Mouse (Mus musculus): Measurements from ENCODE around the gene Rpl10. TPM values are rescaled to one million over a fixed set of nuclear protein-coding genes. Genes with fewer than 3 reads are reported as not detected.

The Rpl10 gene
- polyA plus RNA-seq, 1 experiment from 2014 or later, result 438 TPM

DNA sequence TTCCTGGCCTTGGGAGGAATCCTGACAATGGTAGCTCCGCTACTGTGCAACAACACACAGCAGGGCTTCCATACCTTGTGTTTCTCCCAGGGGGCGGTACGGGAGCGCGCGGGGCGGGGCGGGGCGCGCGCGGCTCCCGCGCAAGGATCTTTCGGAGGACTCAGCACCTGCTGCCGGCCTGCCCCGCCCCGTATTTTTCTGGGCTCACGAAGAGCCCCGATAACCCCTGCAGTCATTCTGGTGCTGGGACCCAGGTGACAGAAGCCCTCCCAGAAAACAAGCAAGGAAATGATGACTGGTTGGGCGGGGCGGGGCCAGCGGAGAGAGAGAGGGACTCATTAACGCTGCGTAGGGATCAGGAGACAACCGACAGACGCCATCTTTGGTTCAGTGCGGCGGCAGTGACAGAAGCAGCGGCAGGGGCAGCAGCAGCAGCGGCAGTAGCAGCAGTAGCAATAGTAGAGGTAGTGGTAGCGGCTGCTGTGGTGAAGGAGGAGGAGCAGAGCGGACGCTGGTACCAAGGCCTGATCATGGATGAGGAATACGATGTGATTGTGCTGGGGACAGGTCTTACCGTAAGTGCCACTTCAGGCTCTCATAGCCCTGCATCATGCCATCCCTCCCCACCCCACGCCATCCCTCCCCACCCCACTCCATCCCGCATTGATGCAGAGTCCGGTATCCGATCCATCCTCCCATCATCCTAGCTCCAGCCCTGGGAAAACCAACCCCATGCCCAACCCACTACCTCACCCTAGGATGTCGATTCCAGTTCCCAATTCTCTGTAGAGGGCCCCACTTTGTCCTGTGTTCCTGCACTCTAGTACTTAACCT, 34.5 kb downstream of the Rpl10 start, which contains the start of gene Gdi1:
Gdi1 (plus strand) TSS at position 132 of the 834 bp plus-strand sequence.
- H3K36me3 ChIP-seq (replicated peaks; ENCODE audit: insufficient read depth, low read length), result peaks cover 38% of the 10 kb centered on the region
- WGBS (ENCODE audit: insufficient replicate concordance), result 10% methylated on average over 38 of the region's 41 CpGs
- TF ChIP-seq CTCF (IDR thresholded peaks at IDR 0.05; ENCODE audit: low read depth) (peak; percentile 51), EP300 (IDR thresholded peaks at IDR 0.05; ENCODE audit: low read depth) (no peak; the same call in 1 of the 2 replicates)
- H3K27ac ChIP-seq (ENCODE audit: low read depth), result peak within 1 kb of the TSS; percentile 93
- H3K27me3 ChIP-seq (ENCODE audit: insufficient read depth, low read length), result no peaks in the 10 kb centered on the region
- peak within 1 kb of the TSS; percentile 73 for H3K4me2 ChIP-seq (ENCODE audit: low read depth, low read length)
- DNase-seq (peak; percentile 84), ATAC-seq (peak; percentile 94)
- no peaks in the 10 kb centered on the region for H3K9me3 ChIP-seq (ENCODE audit: low read length)
- peaks cover 3% of the 10 kb centered on the region; the same call in 1 of the 2 replicates for H3K4me1 ChIP-seq (ENCODE audit: insufficient read depth)
- H3K4me3 ChIP-seq (ENCODE audit: low read depth, low read length), result peak within 1 kb of the TSS; percentile 70
- H3K9ac ChIP-seq (replicated peaks), result peak within 1 kb of the TSS; percentile 71

GRCm38 (mm10) chrX:74312540-74313464, 42.2 kb downstream of the Rpl10 start, which contains the start of gene Fam50a:
TSS of gene Fam50a (plus strand) at chrX:74313033.
- peak; percentile 98 for ATAC-seq
- Histone ChIP-seq H3K36me3 (replicated peaks; ENCODE audit: insufficient read depth, low read length) (peaks cover 17% of the 10 kb centered on the region), H3K27me3 (ENCODE audit: insufficient read depth, low read length) (no peaks in the 10 kb centered on the region), H3K4me2 (ENCODE audit: low read depth, low read length) (peak within 1 kb of the TSS; percentile 74), H3K4me1 (ENCODE audit: insufficient read depth) (no peaks in the 10 kb centered on the region), H3K9me3 (ENCODE audit: low read length) (no peaks in the 10 kb centered on the region), H3K4me3 (ENCODE audit: low read depth, low read length) (peak within 1 kb of the TSS; percentile 58), H3K27ac (ENCODE audit: low read depth) (peak within 1 kb of the TSS; percentile 79), H3K9ac (replicated peaks) (peak within 1 kb of the TSS; percentile 67)
- WGBS (ENCODE audit: insufficient replicate concordance), result 13% methylated on average over 59 of the region's 59 CpGs
- peak; percentile 90 for DNase-seq
- TF ChIP-seq CTCF (IDR thresholded peaks at IDR 0.05; ENCODE audit: low read depth), result 0 out of 2 replicates have a peak, but pooled peaks have one; percentile 9
- no peak for TF ChIP-seq EP300 (IDR thresholded peaks at IDR 0.05; ENCODE audit: low read depth)

Small RNA genes within 50 kb of the gene (microRNA-seq; reads per million reads assigned to microRNA genes)
- gene Mir7091 (not detected), gene Mir7092 (3.2 reads per million)

Other genes with a start within 250 kb of the Rpl10 start
- gene Irak1, start 246.9 kb upstream of the Rpl10 start, polyA plus RNA-seq (2015; fragmentation: Nextera tagmentation; extraction: Ambion mirVana), result 17.9 and 18.7 TPM in 2 replicates
- not detected in 2 replicates for gene Opn1mw, start 143.3 kb upstream of the Rpl10 start, polyA plus RNA-seq (2015; fragmentation: Nextera tagmentation; extraction: Ambion mirVana)
- gene Mecp2, start 135.4 kb upstream of the Rpl10 start, polyA plus RNA-seq (2015; fragmentation: Nextera tagmentation; extraction: Ambion mirVana), result 4.7 and 5.4 TPM in 2 replicates
- not detected in 2 replicates for gene Tex28, start 103.0 kb upstream of the Rpl10 start, polyA plus RNA-seq (2015; fragmentation: Nextera tagmentation; extraction: Ambion mirVana)
- gene Tktl1, start 93.6 kb upstream of the Rpl10 start, polyA plus RNA-seq (2015; fragmentation: Nextera tagmentation; extraction: Ambion mirVana), result not detected in 2 replicates
- 30.2 and 34.1 TPM in 2 replicates for gene Flna, start 21.0 kb upstream of the Rpl10 start, polyA plus RNA-seq (2015; fragmentation: Nextera tagmentation; extraction: Ambion mirVana)
- 6.8 and 7.4 TPM in 2 replicates for gene Emd, start 16.1 kb upstream of the Rpl10 start, polyA plus RNA-seq (2015; fragmentation: Nextera tagmentation; extraction: Ambion mirVana)
- 30.4 and 31.2 TPM in 2 replicates for gene Taz, start 11.1 kb downstream of the Rpl10 start, polyA plus RNA-seq (2015; fragmentation: Nextera tagmentation; extraction: Ambion mirVana)
- gene Dnase1l1, start 11.5 kb downstream of the Rpl10 start, polyA plus RNA-seq (2015; fragmentation: Nextera tagmentation; extraction: Ambion mirVana), result 10.0 and 10.8 TPM in 2 replicates
- gene Atp6ap1, start 26.3 kb downstream of the Rpl10 start, polyA plus RNA-seq (2015; fragmentation: Nextera tagmentation; extraction: Ambion mirVana), result 58.4 and 62.6 TPM in 2 replicates
- 27.6 and 35.8 TPM in 2 replicates for gene Gdi1, start 34.2 kb downstream of the Rpl10 start, polyA plus RNA-seq (2015; fragmentation: Nextera tagmentation; extraction: Ambion mirVana)
- 20.1 and 21.9 TPM in 2 replicates for gene Fam50a, start 42.2 kb downstream of the Rpl10 start, polyA plus RNA-seq (2015; fragmentation: Nextera tagmentation; extraction: Ambion mirVana)
- 0.25 and 0.37 TPM in 2 replicates for gene Plxna3, start 58.3 kb downstream of the Rpl10 start, polyA plus RNA-seq (2015; fragmentation: Nextera tagmentation; extraction: Ambion mirVana)
- gene Lage3, start 82.8 kb downstream of the Rpl10 start, polyA plus RNA-seq (2015; fragmentation: Nextera tagmentation; extraction: Ambion mirVana), result 46.6 and 48.3 TPM in 2 replicates
- 38.3 TPM in 2 replicates for gene Ubl4a, start 102.4 kb downstream of the Rpl10 start, polyA plus RNA-seq (2015; fragmentation: Nextera tagmentation; extraction: Ambion mirVana)
- gene Slc10a3, start 102.5 kb downstream of the Rpl10 start, polyA plus RNA-seq (2015; fragmentation: Nextera tagmentation; extraction: Ambion mirVana), result 7.7 and 7.8 TPM in 2 replicates
- 9.7 and 11.1 TPM in 2 replicates for gene Fam3a, start 122.5 kb downstream of the Rpl10 start, polyA plus RNA-seq (2015; fragmentation: Nextera tagmentation; extraction: Ambion mirVana)
- gene Ikbkg, start 122.5 kb downstream of the Rpl10 start, polyA plus RNA-seq (2015; fragmentation: Nextera tagmentation; extraction: Ambion mirVana), result 11.7 and 12.9 TPM in 2 replicates
- gene G6pdx, start 158.4 kb downstream of the Rpl10 start, polyA plus RNA-seq (2015; fragmentation: Nextera tagmentation; extraction: Ambion mirVana), result 21.9 and 24.3 TPM in 2 replicates
- gene Gm6880, start 210.6 kb downstream of the Rpl10 start, polyA plus RNA-seq (2015; fragmentation: Nextera tagmentation; extraction: Ambion mirVana), result not detected in 2 replicates

All from liver, postnatal 0 days (tissue).